Mouse (Mus musculus) kidney, adult 9 months (tissue): ENCODE measurements at regions not wholly inside any gene's neighbourhood (a gene's known extent, or its start where the extent isn't known, plus 50 kb on each side); places are given as distances from the start of the nearest gene placed in this dataset.

Experiments used
- DNase-seq: peaks from one replicate; pipeline ENCODE4 v3.0.0; 2022

GRCm38 (mm10) chr12:29222099-29222498, 306.1 kb upstream of the Myt1l start:
- DNase-seq: no peak

- DNase-seq: no peak
Observed at GRCm38 (mm10) chr12:29226001-29226400, 302.2 kb upstream of the Myt1l start.

- DNase-seq: no peak
Observed at GRCm38 (mm10) chr12:29232492-29233447, 295.4 kb upstream of the Myt1l start.

- DNase-seq: no peak
Observed at GRCm38 (mm10) chr12:29236496-29236895, 291.7 kb upstream of the Myt1l start.

GRCm38 (mm10) chr12:29237516-29237915, 290.7 kb upstream of the Myt1l start:
- DNase-seq: no peak

- no peak for DNase-seq
Observed at GRCm38 (mm10) chr12:29239482-29239881, 288.7 kb upstream of the Myt1l start.

GRCm38 (mm10) chr12:29239975-29240374, 288.2 kb upstream of the Myt1l start:
- DNase-seq: no peak

GRCm38 (mm10) chr12:29243087-29243486, 285.1 kb upstream of the Myt1l start:
- no peak for DNase-seq

GRCm38 (mm10) chr12:29246041-29246440, 282.1 kb upstream of the Myt1l start:
- no peak for DNase-seq

GRCm38 (mm10) chr12:29247356-29247755, 280.8 kb upstream of the Myt1l start:
- no peak for DNase-seq

GRCm38 (mm10) chr12:29248459-29248858, 279.7 kb upstream of the Myt1l start:
- no peak for DNase-seq

GRCm38 (mm10) chr12:29256103-29256502, 272.1 kb upstream of the Myt1l start:
- no peak for DNase-seq

- DNase-seq: no peak
Observed at GRCm38 (mm10) chr12:29257011-29257734, 271.0 kb upstream of the Myt1l start.

GRCm38 (mm10) chr12:29257735-29258547, 270.2 kb upstream of the Myt1l start:
- DNase-seq: peak; percentile 68

GRCm38 (mm10) chr12:29258548-29258874, 269.7 kb upstream of the Myt1l start:
- DNase-seq: no peak

- DNase-seq: no peak
Observed at GRCm38 (mm10) chr12:29258966-29259365, 269.2 kb upstream of the Myt1l start.

GRCm38 (mm10) chr12:29274166-29274565, 254.0 kb upstream of the Myt1l start:
- no peak for DNase-seq

- no peak for DNase-seq
Observed at GRCm38 (mm10) chr12:29275676-29276075, 252.5 kb upstream of the Myt1l start.

GRCm38 (mm10) chr12:29279631-29280080, 248.5 kb upstream of the Myt1l start:
- DNase-seq: no peak

- DNase-seq: peak; percentile 15
Observed at GRCm38 (mm10) chr12:29280081-29280788, 247.9 kb upstream of the Myt1l start.

- no peak for DNase-seq
Observed at GRCm38 (mm10) chr12:29280861-29281630, 247.1 kb upstream of the Myt1l start.

- no peak for DNase-seq
Observed at GRCm38 (mm10) chr12:29288801-29289200, 239.4 kb upstream of the Myt1l start.
